Mouse (Mus musculus) myocyte (in vitro differentiated cells): Measurements from ENCODE around the gene Slc27a3.

Source experiments
- E2F4 ChIP-seq: IDR thresholded peaks from one replicate; pipeline ENCODE4 v1.6.1; 2011; ENCODE audit warnings: mild to moderate bottlenecking, control low read depth, moderate library complexity; ENCODE audit not compliant: insufficient read depth
- POLR2AphosphoS2 ChIP-seq: IDR thresholded peaks from one replicate; pipeline ENCODE4 v1.6.1; 2011; ENCODE audit warnings: low read depth, control low read depth; ENCODE audit not compliant: insufficient read length
- SRF ChIP-seq: IDR thresholded peaks from one replicate; pipeline ENCODE4 v1.6.1; 2011; ENCODE audit warnings: low read depth; ENCODE audit not compliant: control insufficient read depth, insufficient read length
- USF1 ChIP-seq: IDR thresholded peaks from one replicate; pipeline ENCODE4 v1.6.1; 2011; ENCODE audit warnings: low read depth, mild to moderate bottlenecking, control low read depth, moderate library complexity

DNA sequence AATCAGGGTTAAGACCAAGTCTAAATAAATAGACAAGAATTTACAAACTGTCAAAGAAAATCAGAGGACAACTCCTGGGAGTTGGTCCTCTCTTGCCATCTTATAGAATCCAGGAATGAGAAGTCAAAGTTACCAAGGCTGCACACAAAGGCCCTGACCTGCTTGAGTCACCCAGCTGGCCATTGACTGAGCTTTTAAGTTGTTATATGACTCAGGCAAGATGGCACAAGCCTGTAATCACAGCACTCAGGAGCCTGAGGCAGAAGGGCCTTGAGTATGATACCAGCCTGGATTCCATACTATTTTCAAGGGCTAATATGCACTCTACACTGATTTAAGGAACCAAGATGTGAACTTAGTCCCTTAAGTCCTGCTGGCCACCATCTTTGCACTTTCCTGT, 33.8 kb upstream of the Slc27a3 start:
- TF ChIP-seq E2F4 (no peak), USF1 (no peak), POLR2AphosphoS2 (no peak), SRF (no peak)
